ENCODE assay signal across 7 mouse cellular contexts in genomic region chr6:121109998-121110603, GRCm38 (mm10). TPM values are rescaled to one million over a fixed set of nuclear protein-coding genes. Genes with fewer than 3 reads are reported as not detected.
A peak's percentile ranks its signal among the peaks of the same experiment; 100 is the strongest.
DNase-seq lines count a peak whose midpoint lies in the region; ATAC-seq lines count a peak whose summit lies in the region.

No protein-coding gene starts in this region.

- no peaks in the 10 kb centered on the region for H3K36me3 ChIP-seq in embryonic facial prominence, embryonic 11.5 days (replicated peaks; ENCODE audit: control insufficient read depth, insufficient read depth, low read depth, low read length)
- no peaks in the 10 kb centered on the region for H3K36me3 ChIP-seq in limb, embryonic 11.5 days (ENCODE audit: control insufficient read depth, insufficient read depth, low read length)
- H3K36me3 ChIP-seq in midbrain, embryonic 14.5 days (ENCODE audit: control insufficient read depth, insufficient read depth, low read length): no peaks in the 10 kb centered on the region

- no peaks in the 10 kb centered on the region for H3K9me3 ChIP-seq in embryonic facial prominence, embryonic 11.5 days (replicated peaks; ENCODE audit: control insufficient read depth, low read length)
- no peaks in the 10 kb centered on the region for H3K9me3 ChIP-seq in limb, embryonic 11.5 days (ENCODE audit: control insufficient read depth, low read length)
- H3K9me3 ChIP-seq in midbrain, embryonic 14.5 days (ENCODE audit: control insufficient read depth, low read length): no peaks in the 10 kb centered on the region

- H3K4me1 ChIP-seq in embryonic facial prominence, embryonic 11.5 days (ENCODE audit: control insufficient read depth, insufficient read depth, low read length): peaks cover 2% of the 10 kb centered on the region; the same call in 1 of the 2 replicates
- H3K4me1 ChIP-seq in limb, embryonic 11.5 days (ENCODE audit: control insufficient read depth, insufficient read depth, low read length): peaks cover 15% of the 10 kb centered on the region
- peaks cover 24% of the 10 kb centered on the region for H3K4me1 ChIP-seq in midbrain, embryonic 14.5 days (ENCODE audit: control insufficient read depth, insufficient read depth, low read length)

- peak; percentile 97 for ATAC-seq in embryonic facial prominence, embryonic 11.5 days (replicated peaks; ENCODE audit: insufficient number of reproducible peaks, low FRiP score, low TSS enrichment, low read depth)
- ATAC-seq in limb, embryonic 11.5 days (ENCODE audit: insufficient number of reproducible peaks, low FRiP score, low TSS enrichment, low read depth): peak; percentile 97
- ATAC-seq in midbrain, embryonic 14.5 days (ENCODE audit: low FRiP score, low TSS enrichment): peak; percentile 98

- peak; percentile 94 for DNase-seq in adrenal gland, postnatal 14 days
- DNase-seq in embryonic facial prominence, embryonic 11.5 days (ENCODE audit: low spot score): peak; percentile 97
- peak; percentile 100 for DNase-seq in heart, adult 11 months
- DNase-seq in kidney, adult 18-20 months: peak; percentile 92
- DNase-seq in limb, embryonic 11.5 days (ENCODE audit: low spot score): peak; percentile 89
- DNase-seq in midbrain, embryonic 14.5 days: peak; percentile 96
- DNase-seq in spleen, adult 18-20 months: peak; percentile 63 to 71

- H3K4me3 ChIP-seq in embryonic facial prominence, embryonic 11.5 days (ENCODE audit: low read depth, low read length): peak overlapping the region; percentile 93
- peak overlapping the region; percentile 80 for H3K4me3 ChIP-seq in limb, embryonic 11.5 days (ENCODE audit: low read depth, low read length)
- peak overlapping the region; percentile 94 for H3K4me3 ChIP-seq in midbrain, embryonic 14.5 days (replicated peaks; ENCODE audit: low read depth, low read length)

- H3K27me3 ChIP-seq in embryonic facial prominence, embryonic 11.5 days (ENCODE audit: control insufficient read depth, insufficient read depth, low read length): no peaks in the 10 kb centered on the region
- no peaks in the 10 kb centered on the region for H3K27me3 ChIP-seq in limb, embryonic 11.5 days (ENCODE audit: control insufficient read depth, insufficient read depth, low read length)
- H3K27me3 ChIP-seq in midbrain, embryonic 14.5 days (ENCODE audit: control insufficient read depth, insufficient read depth, low read length): no peaks in the 10 kb centered on the region

- peak overlapping the region; percentile 86 for H3K9ac ChIP-seq in embryonic facial prominence, embryonic 11.5 days (replicated peaks; ENCODE audit: low read length)
- H3K9ac ChIP-seq in limb, embryonic 11.5 days (ENCODE audit: low read length): peak overlapping the region; percentile 79
- H3K9ac ChIP-seq in midbrain, embryonic 14.5 days (replicated peaks; ENCODE audit: low read length): peak overlapping the region; percentile 90

- H3K4me2 ChIP-seq in embryonic facial prominence, embryonic 11.5 days (ENCODE audit: low read depth, low read length): peak overlapping the region; percentile 95
- peak overlapping the region; percentile 91 for H3K4me2 ChIP-seq in limb, embryonic 11.5 days (ENCODE audit: low read depth, severe bottlenecking)
- H3K4me2 ChIP-seq in midbrain, embryonic 14.5 days (ENCODE audit: low read length): peak overlapping the region; percentile 92

- H3K27ac ChIP-seq in embryonic facial prominence, embryonic 11.5 days (replicated peaks; ENCODE audit: low read depth, low read length): peak overlapping the region; percentile 38
- H3K27ac ChIP-seq in limb, embryonic 11.5 days (replicated peaks; ENCODE audit: low read depth, low read length): no peak overlapping the region
- peak overlapping the region; percentile 94 for H3K27ac ChIP-seq in midbrain, embryonic 14.5 days (replicated peaks; ENCODE audit: low read depth, low read length)

- under 1% methylated on average over 23 of the region's 42 CpGs for WGBS in embryonic facial prominence, embryonic 11.5 days
- under 1% methylated on average over 42 of the region's 42 CpGs for WGBS in limb, embryonic 11.5 days
- WGBS in midbrain, embryonic 14.5 days: 0% methylated on average over 42 of the region's 42 CpGs

RNA-seq across cellular contexts. Expression of gene Mical3, which starts 20.7 kb away (rescaled TPM):
- total RNA-seq in adrenal gland, postnatal 14 days (2021): 56.9 and 59.6 TPM in 2 replicates
- 11.1 and 13.3 TPM in 2 replicates for polyA plus RNA-seq in embryonic facial prominence, embryonic 11.5 days (2014; fragmentation: Nextera tagmentation; extraction: Ambion mirVana)
- 12.2 and 13.7 TPM in 2 replicates for polyA plus RNA-seq in limb, embryonic 11.5 days (2014; fragmentation: Nextera tagmentation; extraction: Ambion mirVana)
- polyA plus RNA-seq in midbrain, embryonic 14.5 days (2014; fragmentation: Nextera tagmentation; extraction: Ambion mirVana): 51.5 and 51.7 TPM in 2 replicates
